Mouse (Mus musculus) heart, adult 11 months (tissue): ENCODE measurements around the gene Ltbp1.

ENCODE experiments used
- DNase-seq: peaks from one replicate; pipeline ENCODE4 v3.0.0; 2022

Ltbp1 gene

GRCm38 (mm10) chr17:75005281-75005684 lies at the start of gene Ltbp1:
Gene Ltbp1, plus strand, starts transcription at chr17:75005568.
- peak; percentile 99 for DNase-seq

DNA sequence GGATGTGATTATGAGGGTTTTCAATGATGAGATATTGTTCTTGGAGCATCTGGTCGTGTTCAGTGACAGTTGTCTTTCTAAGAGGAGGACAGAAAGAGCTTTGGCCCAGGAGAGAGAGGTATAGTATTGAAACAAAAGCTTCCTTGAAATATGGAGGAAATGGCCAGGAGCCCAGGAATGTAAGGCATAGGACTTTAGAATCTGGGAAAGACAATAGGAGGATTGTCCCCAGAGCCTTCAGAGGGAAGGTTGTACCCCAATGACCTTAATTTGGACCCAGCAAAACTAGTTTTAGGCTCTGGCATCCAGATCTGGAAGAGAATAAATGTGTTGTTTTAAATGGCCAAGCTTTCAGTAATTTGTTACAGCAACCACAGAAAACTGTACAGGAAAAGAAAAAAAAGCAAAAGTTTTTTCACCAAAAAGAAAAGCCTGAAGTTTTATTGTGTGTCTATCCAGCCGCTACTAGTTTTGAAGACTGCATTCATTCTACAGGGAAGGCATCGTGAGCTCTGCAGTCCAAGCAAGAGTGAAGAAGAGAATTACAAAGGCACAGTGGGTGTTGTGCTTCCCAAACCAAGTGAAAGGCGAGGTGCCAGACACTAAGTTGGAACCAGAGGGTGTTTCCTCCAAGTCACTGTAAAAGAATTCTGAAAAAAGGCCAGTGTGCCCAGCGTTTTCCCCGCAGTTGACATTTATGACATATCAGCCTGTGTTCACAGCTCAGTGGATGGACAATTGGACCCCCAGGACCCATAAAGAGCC lies 45.7 kb upstream of the Ltbp1 start:
- DNase-seq: no peak

- DNase-seq: no peak
Measured at GRCm38 (mm10) chr17:74963222-74963621, 42.1 kb upstream of the Ltbp1 start.

- DNase-seq: no peak
Measured at GRCm38 (mm10) chr17:74963861-74964260, 41.5 kb upstream of the Ltbp1 start.

DNA sequence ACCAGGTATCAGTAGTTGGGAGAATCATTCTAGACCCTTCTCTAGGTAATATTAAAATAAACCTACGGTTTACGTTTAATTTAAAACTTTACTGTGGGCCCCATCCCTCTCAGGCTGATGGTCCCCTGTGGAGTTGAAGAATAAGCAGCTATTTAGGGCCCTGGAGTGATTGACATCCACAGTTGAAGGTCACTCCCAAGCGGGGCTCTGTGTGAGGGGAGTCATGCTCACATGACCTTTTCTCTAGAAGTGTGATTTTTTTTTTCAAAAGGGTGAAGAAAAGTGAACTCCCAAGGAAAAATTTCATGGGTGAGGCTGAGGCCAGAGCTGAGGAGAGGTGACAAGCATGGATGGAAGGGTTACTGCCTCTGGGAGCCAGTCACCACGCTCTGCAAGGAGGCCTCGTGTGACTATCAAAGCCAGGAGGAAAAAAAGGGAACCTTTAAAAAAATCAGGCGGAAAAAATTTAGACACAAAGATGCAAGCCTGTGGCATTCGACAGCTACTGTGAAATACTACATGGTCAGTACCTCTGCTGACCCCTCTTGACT lies 38.0 kb upstream of the Ltbp1 start:
- no peak for DNase-seq

DNA sequence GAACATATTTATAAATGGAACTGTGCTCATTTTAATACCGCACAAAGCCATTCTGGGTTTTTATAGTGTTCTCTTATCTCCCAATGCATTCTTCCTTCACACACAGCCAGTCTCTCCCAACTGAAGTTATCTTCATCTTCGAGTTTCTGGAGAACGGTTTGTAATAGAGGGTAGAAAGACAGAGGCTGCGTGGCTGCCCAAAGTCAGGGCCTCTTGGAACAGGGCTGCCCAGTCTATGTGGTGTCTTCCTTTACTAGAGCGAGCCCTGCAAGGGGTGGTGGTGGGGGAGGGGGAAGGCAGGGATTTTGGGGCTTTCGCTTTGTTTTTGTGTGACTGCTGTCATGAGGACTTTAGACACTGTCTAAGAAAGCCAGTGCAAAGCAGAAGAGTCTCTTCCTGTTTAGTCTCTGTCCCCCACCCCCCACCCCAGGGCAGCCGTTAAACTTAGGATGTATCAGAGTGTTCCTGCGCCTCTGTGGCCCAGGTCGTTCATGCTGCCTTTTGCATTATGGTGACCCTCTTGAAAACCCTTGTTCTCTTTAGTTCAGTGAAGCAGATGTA lies 37.1 kb upstream of the Ltbp1 start:
- no peak for DNase-seq

DNA sequence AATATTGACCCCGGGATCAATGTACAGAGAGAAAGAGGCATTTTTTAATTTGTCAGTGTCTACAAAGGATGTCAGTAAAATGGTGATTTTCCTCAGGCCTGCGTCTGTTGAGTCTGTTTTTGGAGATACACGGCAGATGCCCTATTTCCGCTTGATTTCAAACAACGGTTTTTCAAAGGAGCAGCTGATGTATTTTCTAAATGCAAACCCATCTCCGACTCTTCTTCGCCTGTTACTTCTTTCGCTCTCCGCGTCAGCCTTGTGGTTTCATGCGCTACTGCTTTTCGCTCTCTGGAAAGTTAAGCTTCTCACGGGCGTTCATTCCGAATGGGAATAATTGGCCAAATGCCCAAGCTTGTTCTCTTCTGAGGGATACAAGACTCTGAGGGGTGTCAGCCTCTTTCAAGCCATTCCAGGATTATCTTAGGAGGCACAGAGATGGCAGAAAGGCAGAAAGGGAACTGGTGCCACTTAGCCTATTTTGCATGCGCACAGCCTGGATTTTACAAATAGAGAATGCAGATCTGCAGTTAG lies 36.6 kb upstream of the Ltbp1 start:
- no peak for DNase-seq

DNA sequence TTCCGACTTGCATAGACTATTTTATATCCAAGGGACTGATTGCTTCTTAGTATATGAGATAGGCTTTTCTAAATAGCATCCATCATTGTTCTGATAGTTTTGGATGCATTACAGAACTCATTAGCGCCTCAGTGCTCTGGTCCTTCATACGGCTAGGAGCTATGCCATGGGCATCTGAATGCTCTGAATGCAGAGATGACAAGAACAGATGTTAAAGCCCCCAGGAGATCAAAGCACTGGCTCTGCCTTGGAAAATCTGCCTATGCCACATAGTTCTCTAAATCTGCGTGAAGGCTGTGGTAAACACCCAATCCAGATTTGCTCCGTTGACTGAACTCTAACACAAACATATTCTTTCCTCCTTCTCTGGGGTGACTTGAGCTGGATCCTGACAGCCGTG lies 30.2 kb upstream of the Ltbp1 start:
- peak; percentile 28 for DNase-seq

DNA sequence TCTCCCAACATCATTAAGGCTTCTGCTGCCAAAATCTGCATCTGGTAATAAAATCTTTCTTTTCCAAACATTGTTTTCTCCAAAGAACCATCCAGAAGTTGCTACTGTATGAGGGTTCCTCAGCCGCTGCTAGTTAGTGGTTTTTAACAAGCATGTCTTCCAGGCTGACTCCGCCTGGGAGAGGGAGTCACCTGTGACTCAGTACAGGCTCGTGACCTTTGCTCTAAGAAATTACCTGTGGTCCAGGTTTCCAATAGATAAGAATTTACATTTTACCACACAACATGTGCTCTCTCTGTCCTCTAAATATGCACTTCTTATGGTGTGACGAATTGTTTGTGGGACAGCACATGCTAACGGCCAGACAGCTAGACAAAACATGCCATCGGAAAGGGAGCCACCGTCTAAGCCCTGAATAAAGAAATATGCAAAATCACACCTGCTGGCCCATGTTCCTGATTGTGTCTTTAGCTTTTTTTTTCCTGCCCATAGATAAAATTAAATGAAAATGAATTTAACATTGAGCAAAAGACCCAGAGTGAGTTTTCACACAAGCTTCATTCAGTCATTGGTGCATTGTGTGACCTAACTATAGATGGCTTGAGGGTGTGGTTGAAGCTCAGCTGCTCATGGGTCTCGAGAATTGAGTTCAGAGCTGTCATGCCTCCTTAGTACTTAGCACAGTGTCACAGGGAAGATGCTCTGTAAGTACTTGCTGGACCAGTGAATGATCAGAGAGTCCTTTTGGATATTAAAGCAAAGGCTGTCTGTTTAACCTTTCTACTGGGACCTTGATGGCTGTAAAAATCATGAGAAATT lies 29.0 kb upstream of the Ltbp1 start:
- DNase-seq: peak; percentile 60

- peak; percentile 40 for DNase-seq
Measured at GRCm38 (mm10) chr17:74979767-74980166, 25.6 kb upstream of the Ltbp1 start.

DNA sequence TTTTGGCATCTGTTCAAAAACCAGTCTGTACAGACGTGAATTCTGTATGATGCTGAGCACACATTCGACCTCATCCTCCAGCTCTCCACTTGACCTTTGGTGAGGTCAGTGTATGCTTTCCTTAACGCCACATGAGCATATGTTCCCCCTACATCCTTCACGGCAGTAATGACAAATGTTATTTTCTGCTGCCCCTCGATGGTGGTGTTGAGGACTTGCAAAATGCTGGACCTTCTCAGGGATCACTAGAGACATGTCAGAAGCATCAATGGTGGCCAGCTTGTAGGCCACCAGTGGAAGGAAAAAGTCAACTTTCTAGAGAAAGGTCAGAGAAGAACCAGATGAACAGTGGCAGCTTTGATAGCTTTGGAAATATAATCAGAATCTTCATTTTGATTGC lies 23.7 kb upstream of the Ltbp1 start:
- peak; percentile 55 for DNase-seq

- peak; percentile 29 for DNase-seq
Measured at GRCm38 (mm10) chr17:74982880-74983279, 22.5 kb upstream of the Ltbp1 start.

GRCm38 (mm10) chr17:74984071-74984470 lies 21.3 kb upstream of the Ltbp1 start:
- DNase-seq: peak; percentile 53

DNA sequence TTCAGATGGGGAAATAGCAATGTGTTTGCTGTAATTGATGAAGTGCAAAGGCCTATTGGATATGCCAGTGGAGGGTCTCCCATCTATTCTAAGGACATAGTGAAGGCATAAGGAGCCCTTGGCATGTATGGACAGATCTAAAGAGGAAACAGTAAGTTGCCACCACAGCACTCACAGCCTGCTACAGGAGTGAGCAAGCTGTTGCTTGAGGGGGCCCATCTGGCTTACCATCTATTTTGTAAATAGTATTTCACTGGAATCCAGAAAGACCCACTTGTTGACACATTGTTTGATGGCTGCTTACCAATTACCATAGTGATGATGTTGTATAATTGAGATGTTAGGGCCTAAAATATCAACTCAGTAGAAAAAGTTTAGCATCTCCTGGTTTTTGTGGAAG lies 20.7 kb upstream of the Ltbp1 start:
- DNase-seq: peak; percentile 57

GRCm38 (mm10) chr17:74987067-74987466 lies 18.3 kb upstream of the Ltbp1 start:
- peak; percentile 43 for DNase-seq

GRCm38 (mm10) chr17:74989691-74990090 lies 15.7 kb upstream of the Ltbp1 start:
- peak; percentile 61 for DNase-seq

GRCm38 (mm10) chr17:74990561-74990960 lies 14.8 kb upstream of the Ltbp1 start:
- peak; percentile 78 for DNase-seq

- DNase-seq: peak; percentile 91
Measured at GRCm38 (mm10) chr17:74993726-74994581, 11.4 kb upstream of the Ltbp1 start.

- peak; percentile 91 for DNase-seq
Measured at GRCm38 (mm10) chr17:74994582-74994893, 10.8 kb upstream of the Ltbp1 start.

GRCm38 (mm10) chr17:74995266-74995665 lies 10.1 kb upstream of the Ltbp1 start:
- peak; percentile 60 for DNase-seq

DNA sequence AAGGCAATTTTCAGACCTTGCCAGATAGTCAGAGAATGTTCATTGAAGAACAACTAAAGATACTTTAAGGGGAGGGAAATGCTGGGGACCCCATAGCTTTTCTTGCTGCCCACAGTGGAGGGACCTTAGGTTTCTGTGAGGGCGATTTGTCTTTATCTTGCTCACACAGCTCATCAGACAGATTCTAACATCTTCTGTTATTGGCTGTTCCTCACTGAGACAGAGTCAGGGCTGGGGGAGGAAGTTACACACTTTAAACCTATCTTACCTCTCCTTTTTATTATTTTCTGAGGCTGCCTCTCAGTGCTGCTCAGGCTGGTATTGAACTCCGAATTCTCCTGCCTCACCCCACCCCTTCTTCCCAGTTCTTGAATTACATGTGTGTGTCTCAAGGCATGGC lies 5.3 kb upstream of the Ltbp1 start:
- peak; percentile 14 for DNase-seq

- peak; percentile 96 for DNase-seq
Measured at GRCm38 (mm10) chr17:75004820-75005219, 548 bp upstream of the Ltbp1 start.
